Mouse (Mus musculus) WW6 (cell line): ENCODE results near the gene 1700067K01Rik.

Experiments
- DNase-seq: peaks from one replicate; pipeline ENCODE4 v3.0.0-alpha.2; 2013; ENCODE audit warnings: low read depth, low spot score

Gene 1700067K01Rik

DNA sequence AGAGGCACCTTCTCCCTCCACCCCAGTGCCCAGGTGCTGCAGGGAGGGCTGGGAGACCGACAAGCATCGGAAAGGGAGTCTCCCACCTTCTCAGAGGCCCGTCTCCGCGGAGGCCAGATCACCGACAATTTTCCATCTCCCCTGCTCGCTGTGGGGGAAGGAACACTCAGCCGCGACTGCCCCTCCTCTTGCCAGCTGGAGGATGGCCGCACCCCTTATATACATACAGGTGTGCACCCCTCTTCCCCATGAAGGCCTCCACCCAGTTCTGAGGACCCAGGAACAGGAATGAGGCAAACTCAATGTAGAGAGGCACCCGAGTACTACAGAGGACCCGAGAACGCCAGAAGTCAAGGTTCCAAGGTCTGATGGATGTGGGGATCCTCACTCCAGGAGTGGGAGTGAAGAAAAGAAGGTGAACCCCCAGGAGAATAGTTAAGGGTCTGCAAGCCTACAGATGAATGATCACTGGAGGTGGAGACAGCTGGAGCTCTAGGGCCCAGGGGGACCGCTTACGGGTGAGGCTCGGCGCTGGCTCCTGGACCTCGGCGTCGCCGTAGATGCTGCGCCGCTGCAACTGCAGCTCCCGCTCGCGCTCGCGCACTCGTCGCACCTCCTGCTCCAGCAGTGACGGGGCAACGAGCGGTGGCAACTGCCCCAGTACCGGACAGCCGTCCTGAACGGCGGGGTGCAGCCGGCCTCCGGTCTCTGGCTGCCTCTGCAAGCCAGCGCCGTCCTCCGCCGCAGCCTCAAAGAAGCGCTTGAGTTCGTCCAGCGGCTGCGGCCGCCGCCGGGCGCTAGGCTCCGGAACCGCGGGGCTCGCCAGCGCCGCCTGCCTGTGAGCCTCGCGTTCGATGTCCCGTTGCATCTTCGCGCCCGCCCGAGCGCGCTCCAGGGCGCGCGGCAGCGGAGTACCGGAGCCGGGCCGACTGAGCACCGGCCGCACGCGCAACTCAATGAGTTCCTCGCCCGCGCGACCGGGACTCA, 9.6 kb downstream of the 1700067K01Rik start:
- no peak for DNase-seq

DNA sequence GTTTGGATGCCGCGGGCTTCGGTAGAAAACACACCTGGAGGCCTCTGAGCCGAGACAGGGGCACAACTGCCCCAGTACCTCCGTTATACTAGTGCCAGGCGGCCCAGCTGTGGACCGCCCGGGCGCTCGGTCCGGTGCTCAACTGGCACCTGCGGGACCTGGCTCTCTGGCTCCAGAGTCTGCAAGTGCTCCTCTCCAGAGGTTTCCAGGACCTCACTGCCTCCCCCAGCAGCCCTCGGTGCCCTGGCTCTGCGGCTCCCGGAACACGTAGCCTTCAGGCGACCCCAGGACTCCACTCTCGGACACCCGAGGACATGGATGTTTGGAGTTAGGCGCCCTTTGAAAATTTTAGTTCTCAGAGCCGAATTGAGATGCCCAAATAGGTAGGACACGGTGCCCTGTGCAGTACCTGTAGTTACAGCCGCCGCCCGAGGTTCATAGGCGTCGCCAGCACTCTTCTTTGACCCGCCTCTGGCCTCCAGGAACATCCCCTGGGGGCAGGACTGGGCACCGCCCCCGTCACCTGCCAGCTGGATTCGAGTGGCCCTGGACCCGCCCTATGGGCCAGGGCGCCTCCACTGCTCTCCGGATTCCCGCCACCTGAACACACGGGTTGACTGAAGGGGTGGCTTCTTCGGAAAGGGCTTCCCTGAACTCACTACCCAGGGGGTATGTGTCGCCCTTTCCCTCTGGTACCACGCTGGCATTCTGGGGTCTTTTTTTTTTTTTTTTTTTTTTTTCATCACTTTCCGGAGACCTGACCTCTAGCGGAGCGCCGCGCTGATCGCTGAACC, 10.6 kb downstream of the 1700067K01Rik start, which contains the start of gene 2210011C24Rik:
Gene 2210011C24Rik, minus strand, starts transcription at position 467 of the 794 bp plus-strand sequence.
- DNase-seq = peak; percentile 69

DNA sequence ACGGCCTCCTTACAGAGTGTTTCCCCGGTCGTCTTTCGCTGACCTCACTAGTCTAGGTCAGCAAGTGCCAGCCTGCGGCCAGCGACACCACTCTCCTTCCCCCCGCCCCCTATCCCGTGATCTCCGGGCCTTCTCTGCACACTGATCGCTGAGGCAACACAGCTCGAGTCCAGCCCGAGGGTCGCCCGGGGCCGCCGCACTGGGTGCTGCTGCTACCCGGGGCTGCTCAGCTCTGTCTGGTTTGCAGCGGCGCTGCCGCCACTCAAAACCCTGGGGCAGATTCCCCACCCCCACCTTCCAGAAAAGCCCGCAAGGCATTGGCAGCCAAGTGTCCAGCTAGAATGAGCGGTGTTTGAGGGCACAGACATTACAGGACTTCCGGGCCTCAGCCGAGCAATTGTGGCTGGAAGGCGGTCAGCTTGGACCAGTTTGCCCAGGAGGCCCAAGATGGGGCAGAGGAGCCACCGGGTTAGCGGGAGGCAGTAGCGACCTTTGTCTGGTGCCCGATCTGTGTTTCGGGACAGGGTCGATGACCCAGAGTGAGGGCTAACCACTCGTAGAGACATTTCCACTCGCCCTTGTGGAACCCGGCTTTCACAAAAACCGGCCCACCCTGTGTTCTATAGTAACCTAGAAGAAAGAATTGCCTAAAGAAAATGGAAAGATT, 11.3 kb downstream of the 1700067K01Rik start:
- DNase-seq = no peak

DNA sequence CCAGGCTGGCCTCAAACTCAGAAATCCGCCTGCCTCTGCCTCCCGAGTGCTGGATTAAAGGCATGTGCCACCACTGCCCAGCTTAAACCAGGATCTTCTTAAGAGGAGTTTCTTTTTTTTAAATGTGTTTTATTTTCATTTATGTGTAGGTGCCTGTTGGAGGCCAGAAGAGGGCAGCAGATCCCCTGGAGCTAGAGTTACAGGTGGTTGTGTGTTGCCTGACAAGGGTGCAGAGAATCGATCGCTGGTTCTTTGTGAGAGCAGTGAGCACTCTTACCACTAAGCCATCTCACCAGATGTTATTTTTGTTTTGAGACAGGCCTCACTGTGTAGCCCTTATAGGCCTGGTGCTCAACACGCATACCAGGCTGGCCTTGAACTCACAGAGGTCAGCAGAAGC, 14.5 kb downstream of the 1700067K01Rik start:
- no peak for DNase-seq

DNA sequence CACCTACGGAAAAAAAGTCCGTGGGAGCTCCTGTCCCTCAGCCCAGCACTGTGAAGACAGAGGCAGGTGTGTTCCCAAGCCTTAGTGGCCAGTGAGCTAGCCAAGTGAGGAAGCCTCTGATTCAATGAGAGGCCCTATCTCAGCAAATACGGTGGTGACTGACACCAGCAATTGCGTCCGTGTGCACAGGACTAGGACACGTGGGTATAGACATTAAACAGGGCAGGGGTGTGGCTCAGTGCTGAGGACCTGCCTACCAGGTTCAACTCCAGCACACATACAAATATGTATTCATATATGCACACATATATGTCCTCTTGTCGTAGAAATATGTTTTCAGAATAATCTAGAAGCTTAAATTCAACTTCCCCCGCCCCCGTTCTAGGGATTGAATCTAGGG, 18.4 kb downstream of the 1700067K01Rik start:
- DNase-seq = no peak

DNA sequence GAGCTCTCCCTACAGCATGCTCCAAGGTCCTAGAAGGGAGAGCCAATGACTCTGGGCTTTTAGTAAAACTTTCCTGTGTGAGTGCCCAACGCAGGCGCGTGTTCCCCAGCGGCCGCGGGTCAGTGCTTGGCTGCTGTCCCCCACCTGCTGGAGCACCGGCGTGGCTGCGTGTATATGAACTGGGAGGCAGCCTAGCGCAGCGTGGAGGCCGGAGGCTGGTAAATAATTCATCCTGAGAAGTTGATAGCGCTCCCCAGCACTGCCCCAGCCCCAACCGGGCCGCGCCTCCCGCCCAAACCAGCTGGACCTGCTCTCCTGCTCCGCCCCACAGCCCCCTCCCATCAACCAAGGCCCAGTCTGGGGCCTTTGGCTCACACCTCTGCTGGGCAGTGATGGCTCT, 19.8 kb downstream of the 1700067K01Rik start, which contains the start of gene Palm3:
Gene Palm3, plus strand, starts transcription at position 376 of the 400 bp plus-strand sequence.
- DNase-seq = no peak

DNA sequence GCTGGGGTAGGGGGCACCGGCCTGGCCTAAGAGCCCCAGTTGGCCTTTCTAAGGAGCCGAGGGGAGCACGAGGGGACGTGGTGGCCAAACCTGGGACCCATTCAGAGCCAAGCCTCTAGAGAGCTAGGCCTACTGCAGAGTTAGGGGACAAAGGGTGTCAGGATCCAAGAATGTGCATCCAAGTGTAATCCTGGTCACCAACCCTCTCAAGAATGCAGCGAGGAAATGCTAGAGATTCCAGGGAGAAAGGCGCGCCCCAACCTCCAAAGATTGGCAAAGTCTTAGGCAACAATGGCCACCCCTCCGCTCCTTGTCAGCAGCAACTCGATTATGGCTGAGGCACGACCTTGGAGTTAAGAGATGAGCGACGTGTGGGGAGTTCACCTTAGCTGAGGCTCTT, 20.3 kb downstream of the 1700067K01Rik start:
- no peak for DNase-seq

DNA sequence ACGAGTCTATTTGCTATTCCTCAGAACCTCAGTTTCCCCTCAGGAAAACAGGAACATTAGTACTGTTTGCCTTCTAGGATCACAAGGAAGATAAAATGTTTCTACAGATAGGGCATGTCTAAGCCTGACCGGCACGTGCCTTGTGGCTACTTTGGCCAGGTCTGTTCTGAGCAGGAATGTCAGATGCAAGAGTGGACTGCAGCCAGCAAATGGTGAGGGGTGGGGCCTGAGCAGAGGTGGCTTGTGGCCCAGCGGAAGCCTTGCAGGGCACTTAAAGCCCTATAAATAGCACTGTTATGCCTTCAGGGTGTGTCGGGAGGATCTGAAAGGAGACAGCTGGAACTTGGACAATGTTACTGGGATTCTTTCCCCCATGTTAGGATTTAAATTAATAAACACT, 21.8 kb downstream of the 1700067K01Rik start:
- no peak for DNase-seq

DNA sequence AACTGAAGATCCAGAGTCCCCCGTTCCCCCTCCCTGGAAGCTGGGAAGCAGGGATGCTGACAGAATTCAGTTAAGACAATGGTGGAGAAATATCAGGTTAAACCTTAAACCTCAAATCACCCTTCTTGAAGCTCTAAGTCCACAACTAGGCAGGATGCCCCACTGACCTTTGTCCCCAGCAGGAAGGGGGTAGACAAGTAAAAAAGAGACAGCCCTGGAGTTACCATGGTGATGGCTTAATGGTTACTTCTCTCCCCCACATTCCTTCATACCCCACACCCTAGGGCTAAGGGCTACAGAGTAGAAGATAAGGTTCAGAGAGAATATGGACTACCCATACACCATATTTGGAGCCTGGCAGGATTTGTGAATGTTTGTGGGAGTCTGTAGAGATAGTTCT, 22.3 kb downstream of the 1700067K01Rik start:
- no peak for DNase-seq

DNA sequence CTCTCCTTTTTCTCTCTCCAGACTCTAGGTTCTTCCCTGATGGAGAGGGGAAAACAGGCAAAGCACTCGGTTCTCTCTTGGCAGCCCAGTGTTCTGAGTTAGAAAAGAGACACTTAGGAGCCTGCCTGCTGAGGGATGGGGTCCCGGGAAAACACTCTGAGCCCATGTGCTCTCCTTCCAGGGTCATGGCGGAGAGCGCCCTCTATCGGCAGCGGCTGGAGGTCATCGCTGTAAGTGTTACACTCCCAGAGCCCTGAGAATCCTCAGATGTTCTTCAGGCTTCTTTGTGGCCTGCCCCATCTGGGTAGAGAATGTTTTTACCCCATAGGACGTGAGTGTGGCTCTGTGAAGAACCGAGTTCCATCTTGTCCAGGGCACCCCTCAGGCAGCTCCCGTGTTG, 22.9 kb downstream of the 1700067K01Rik start:
- peak; percentile 70 for DNase-seq

DNA sequence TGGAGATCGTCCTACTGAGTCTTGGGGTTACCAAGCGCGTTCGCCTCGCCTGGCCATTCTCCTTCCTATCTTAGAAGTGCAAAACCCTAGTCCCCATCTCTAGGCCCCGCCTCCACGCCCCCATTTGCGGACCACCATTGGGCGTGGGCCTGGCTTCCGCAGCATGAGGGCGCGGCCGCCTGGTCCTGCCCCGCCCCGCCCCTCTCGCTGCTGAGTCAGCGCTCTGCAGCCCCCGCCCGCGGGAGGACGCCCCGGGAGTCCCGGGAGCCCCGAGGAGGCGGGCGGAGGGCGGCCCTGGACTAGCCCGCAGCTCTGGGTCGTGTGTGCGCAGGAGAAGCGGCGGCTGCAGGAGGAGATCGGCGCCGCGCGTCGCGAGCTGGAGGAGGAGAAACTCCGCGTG, 24.6 kb downstream of the 1700067K01Rik start:
- DNase-seq = peak; percentile 59

DNA sequence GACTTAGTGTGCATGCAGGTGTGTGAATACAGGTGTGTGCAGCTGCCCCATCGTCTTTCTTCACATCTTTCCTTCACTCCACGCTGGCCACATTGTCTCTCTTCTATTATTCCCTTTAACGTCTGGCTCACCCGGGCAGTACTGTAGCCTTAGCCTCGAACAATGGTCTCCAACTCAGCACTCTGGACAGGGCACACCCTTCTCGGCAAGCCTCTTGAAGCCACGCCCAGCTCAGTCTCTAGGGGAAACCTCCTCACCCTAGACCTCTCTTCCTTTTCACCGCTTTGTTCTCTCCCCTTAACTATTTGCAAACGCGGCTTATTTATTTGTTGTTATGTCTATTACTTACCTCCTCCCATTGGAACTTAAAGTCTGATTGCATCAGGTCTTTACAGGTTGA, 26.1 kb downstream of the 1700067K01Rik start:
- peak; percentile 61 for DNase-seq

DNA sequence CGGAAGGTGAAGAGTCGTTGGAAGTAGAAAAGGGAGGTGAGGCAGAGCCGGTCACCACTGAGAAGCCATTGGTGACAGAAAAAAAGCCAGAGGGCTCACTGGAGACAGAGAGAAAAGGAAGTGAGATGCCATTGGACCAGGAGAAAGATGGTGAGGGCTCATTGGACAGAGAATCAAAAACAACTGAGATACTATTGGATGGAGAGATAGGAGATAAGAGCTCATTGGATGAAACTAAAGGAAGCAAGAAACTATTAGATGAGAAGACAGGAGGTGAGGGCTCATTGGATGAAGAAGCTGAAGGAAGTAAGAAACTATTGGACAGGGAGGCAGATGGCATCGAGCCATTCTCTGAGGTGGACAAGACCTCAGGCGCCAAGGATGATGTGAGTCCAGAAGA, 28.0 kb downstream of the 1700067K01Rik start:
- no peak for DNase-seq

DNA sequence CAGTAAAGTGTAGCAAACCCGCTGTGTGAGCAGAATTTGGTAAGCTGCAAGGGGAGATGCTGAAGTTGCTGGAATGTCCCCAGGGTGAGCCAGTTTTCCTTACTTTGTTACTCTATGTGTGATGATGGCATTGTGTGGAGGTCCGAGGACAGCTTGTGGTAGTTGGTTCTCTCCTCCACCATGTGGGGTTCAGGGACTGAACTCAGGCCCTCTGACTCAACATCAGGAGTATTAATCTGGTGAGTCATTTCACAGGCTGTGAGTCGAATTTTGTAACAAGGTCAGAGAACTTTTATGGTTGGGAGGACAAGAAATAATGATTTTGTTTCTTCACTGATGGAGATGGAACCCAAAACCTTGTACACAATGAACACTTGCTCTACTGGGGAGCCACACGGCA, 31.5 kb downstream of the 1700067K01Rik start:
- DNase-seq = no peak

DNA sequence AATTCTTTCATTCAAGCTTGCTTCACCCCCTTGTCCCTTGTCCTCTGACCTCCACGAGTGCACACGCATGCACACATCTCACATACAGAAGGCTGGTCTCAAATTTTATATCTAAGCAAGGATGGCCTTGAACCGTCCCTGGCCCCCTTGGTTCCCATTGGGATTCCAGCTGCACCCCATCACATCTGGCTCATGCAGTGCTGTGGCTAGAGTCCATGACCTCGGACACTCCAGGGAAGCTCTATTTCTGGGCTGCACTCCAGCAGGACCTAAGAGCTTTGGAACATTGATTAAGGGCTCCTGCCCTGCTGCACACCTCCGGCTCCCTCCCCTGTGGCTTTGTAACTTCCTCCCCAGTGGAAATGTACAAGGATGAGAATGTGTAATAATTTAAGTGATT, 36.7 kb downstream of the 1700067K01Rik start:
- no peak for DNase-seq

DNA sequence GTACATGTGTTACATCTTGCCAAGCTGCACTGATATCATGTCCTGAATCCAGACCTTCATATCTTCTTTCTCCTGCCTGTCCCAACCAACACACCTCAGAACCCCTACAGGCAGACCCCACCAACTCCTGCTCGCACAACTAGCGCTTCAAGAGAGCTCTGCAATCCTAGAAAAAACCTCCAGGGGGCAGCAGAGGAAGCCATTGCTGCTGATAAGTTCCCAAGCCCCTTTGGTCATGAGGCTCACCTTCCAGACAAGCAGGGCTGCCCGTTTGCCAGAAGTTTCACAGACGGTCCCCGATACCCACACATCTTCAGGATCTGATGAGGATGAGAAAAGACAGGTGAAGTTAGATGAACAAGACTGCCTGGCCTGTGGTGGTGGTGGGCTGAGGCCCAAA, 37.7 kb downstream of the 1700067K01Rik start:
- peak; percentile 74 for DNase-seq

DNA sequence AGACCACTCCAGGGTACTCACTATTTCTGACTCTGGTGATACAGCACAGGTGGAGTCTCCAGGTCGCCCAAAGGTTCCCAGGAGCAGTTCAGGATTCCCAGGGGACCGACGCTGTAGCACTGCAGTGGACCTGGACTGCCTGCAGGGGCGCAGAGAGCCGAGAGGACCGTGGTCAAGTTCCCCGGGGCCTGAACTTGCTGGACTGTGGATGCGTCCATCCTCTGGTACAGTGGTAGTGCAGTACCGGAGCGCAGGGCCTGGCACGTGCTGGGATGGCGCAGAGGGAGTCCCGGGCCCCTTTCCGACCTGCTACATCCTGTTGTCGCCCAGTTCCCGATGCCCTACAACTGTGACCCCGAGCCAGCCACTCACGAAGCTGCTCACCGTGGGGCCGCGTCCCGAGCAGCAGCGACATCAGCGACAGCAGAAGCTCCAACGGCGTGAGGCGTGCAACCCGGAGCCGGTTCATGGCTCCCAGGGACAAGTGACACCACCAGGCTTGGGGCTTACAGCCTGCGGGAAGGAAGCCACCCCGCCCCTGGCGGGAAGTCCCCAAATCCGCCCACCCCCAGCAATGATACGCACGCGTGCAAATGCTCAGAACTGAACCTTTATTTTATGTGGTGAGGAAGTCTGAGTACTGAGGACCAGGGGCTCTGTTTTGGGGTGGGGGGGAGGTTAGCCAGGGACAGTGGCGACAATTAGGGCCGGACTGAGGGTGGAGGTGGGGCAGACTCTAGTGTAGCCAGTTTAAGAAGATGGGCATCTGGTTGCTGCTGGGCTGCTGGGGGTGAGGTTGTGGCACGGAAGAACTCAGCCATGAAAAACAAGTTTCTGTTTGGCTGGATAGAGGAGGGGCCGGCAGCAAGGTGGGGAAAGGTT, 41.0 kb downstream of the 1700067K01Rik start, which contains the start of gene Il27ra:
Gene Il27ra, minus strand, starts transcription at position 524 of the 882 bp plus-strand sequence.
- no peak for DNase-seq

DNA sequence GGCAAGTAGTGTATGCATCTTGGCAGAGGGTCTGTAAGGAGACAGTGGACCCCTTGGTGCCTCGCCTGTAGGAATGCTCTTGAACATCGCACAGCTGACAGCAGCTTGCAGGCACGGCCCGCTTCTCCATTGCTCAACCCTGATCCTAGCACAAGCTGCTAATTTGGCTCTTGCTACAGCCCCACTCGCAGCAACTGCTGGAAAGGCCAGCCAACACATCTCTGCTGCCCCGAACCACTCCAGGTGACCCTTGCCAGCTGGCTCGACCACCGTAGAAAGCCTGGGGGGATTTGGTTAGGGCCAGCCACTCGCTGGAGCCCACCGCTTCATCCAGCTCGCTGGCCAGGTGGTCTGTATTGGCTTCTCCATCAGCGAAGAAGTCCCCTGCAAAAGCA, 41.6 kb downstream of the 1700067K01Rik start:
- no peak for DNase-seq

DNA sequence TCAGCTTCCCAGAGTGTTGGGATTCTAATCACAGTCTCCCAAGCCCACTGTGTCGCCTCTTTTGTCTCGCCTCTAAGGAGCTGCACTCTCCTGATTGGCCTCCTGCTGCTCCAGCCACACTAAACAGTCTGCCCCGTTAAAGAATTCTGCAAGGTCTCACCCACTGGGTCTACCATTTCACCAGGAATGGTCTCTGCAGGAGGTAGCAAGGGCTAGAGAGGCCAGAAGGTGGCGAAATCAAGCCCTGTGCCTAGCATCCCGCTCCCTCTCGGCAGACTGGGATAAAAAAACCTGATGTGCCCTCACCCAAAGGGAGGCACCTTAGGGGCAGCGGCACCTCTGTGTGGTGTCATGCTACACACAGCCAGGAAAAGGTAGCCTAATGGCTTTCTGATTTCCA, 42.8 kb downstream of the 1700067K01Rik start:
- no peak for DNase-seq

DNA sequence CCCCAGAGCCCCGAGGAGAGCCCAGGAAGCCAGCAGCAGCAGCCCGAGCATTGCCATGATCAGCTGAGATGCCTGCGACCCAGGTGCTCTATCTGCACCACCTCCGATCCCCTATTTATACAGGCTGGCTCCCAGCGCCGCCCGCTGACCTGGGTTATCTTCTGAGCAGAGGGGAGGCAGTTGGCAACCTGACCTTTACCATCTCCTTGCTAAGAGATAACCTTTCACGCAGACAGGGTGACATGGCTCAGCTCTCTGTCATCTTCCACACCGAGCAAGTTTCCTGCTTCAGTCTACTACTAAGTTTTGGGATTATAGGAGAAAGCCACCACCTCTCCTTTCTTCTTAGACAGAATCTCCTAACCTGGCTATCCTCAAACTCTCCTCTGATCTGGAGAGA, 43.6 kb downstream of the 1700067K01Rik start, which contains the start of gene Rln3:
Gene Rln3, minus strand, starts transcription at position 101 of the 400 bp plus-strand sequence.
- DNase-seq = no peak

DNA sequence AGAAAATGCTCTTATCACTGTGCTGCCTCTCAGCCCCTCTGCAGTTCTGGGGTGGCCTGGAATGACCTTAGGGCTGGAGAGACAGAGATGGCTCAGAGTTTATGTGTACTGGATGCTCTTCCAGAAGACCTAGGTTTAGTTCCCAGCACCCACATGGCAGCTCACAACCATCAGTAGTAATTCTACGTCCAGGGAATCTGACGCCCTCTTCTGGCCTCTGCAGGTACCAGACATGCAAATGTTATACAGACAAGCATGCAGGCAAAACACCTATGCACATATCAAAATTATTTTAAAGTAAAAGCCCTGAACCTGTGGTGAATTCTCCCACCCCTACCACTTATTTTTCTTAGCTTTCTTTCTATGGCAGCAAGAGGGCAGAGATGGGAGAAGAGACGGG, 45.2 kb downstream of the 1700067K01Rik start:
- no peak for DNase-seq
